Mouse (Mus musculus): ENCODE data around the gene Mlana. TPM values are rescaled to one million over a fixed set of nuclear protein-coding genes. Genes with fewer than 3 reads are reported as not detected.

The Mlana gene
- polyA plus RNA-seq, 1 experiment from 2014 or later, result not detected

DNA sequence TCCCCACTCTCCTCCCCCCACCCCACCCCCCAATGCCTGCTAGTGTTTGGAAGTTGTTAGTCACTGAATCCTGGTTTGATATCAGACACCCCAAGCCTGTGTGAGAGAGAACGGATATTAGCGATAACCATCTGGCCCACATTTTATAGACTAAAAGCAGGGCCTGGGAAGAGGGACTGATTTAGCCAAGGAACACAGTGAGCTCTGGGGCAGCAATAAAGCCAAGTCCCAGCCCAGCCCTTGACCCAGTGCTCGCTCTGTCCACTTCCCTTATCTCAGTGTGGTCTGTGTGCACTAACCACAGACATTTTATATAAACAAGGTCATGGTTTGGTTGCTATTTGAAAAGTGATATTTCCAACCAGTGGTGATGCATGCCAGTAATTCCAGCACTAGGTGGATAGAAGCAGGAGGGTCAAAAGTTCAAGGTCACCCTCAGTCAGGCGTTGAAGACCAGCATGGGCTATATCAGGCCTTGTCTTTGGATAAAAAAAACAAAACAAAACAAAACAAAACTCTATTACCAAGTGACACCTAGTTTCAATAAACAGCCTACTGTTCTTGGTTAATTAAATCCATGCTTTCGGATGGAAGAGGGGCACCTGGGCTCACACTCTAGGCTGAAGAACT is 30.5 kb upstream of the Mlana start:
- 54% methylated on average over 5 of the region's 5 CpGs for WGBS
- Histone ChIP-seq H3K9me3 (ENCODE audit: control insufficient read depth, low read length) (no peaks in the 10 kb centered on the region), H3K27me3 (ENCODE audit: control insufficient read depth, insufficient read depth, low read length) (no peaks in the 10 kb centered on the region), H3K36me3 (ENCODE audit: control insufficient read depth, insufficient read depth, low read length) (no peaks in the 10 kb centered on the region), H3K4me2 (ENCODE audit: low read depth, severe bottlenecking) (no peak overlapping the region), H3K4me3 (ENCODE audit: low read depth, low read length) (no peak overlapping the region), H3K4me1 (ENCODE audit: control insufficient read depth, insufficient read depth, low read length) (peaks cover 5% of the 10 kb centered on the region; the same call in 1 of the 2 replicates), H3K9ac (ENCODE audit: low read length) (no peak overlapping the region), H3K27ac (replicated peaks; ENCODE audit: low read depth, low read length) (no peak overlapping the region)
- no peak for DNase-seq (ENCODE audit: low spot score)
- ATAC-seq (ENCODE audit: insufficient number of reproducible peaks, low FRiP score, low TSS enrichment, low read depth), result no peak

- Histone ChIP-seq H3K4me3 (ENCODE audit: low read depth, low read length) (no peak overlapping the region), H3K4me1 (ENCODE audit: control insufficient read depth, insufficient read depth, low read length) (peaks cover 5% of the 10 kb centered on the region; the same call in 1 of the 2 replicates), H3K9ac (ENCODE audit: low read length) (no peak overlapping the region), H3K27ac (replicated peaks; ENCODE audit: low read depth, low read length) (no peak overlapping the region), H3K27me3 (ENCODE audit: control insufficient read depth, insufficient read depth, low read length) (no peaks in the 10 kb centered on the region), H3K36me3 (ENCODE audit: control insufficient read depth, insufficient read depth, low read length) (no peaks in the 10 kb centered on the region), H3K4me2 (ENCODE audit: low read depth, severe bottlenecking) (no peak overlapping the region), H3K9me3 (ENCODE audit: control insufficient read depth, low read length) (no peaks in the 10 kb centered on the region)
- no peak for DNase-seq (ENCODE audit: low spot score)
- WGBS, result 89% methylated on average over 7 of the region's 7 CpGs
- no peak for ATAC-seq (ENCODE audit: insufficient number of reproducible peaks, low FRiP score, low TSS enrichment, low read depth)
Measured at GRCm38 (mm10) chr19:29668135-29668534, 29.5 kb upstream of the Mlana start.

DNA sequence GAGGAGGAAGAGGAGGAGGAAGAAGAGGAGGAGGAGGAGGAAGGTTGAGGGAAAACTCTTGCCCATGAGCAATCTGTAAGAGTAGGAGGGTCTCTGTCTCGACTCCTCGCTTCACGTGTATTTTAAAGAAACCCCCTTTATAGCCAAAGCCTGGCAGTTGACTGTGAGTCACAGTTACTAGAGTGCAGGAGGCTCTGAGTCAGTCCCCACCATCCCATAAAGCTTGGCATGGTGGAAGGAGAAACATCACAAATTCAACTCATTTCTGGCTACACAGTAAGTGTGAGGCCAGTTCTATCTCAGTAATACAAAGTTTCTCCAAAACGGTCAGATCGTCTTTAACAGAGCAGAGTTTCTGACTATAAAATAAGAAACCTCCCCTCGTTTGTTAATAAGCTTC is 27.4 kb upstream of the Mlana start:
- Histone ChIP-seq H3K4me2 (ENCODE audit: low read depth, severe bottlenecking) (no peak overlapping the region), H3K4me1 (ENCODE audit: control insufficient read depth, insufficient read depth, low read length) (peaks cover 5% of the 10 kb centered on the region; the same call in 1 of the 2 replicates), H3K27ac (replicated peaks; ENCODE audit: low read depth, low read length) (no peak overlapping the region), H3K4me3 (ENCODE audit: low read depth, low read length) (no peak overlapping the region), H3K9me3 (ENCODE audit: control insufficient read depth, low read length) (no peaks in the 10 kb centered on the region), H3K9ac (ENCODE audit: low read length) (no peak overlapping the region), H3K27me3 (ENCODE audit: control insufficient read depth, insufficient read depth, low read length) (no peaks in the 10 kb centered on the region), H3K36me3 (ENCODE audit: control insufficient read depth, insufficient read depth, low read length) (no peaks in the 10 kb centered on the region)
- 87% methylated on average over 6 of the region's 6 CpGs for WGBS
- DNase-seq (ENCODE audit: low spot score) (no peak), ATAC-seq (ENCODE audit: insufficient number of reproducible peaks, low FRiP score, low TSS enrichment, low read depth) (no peak)

DNA sequence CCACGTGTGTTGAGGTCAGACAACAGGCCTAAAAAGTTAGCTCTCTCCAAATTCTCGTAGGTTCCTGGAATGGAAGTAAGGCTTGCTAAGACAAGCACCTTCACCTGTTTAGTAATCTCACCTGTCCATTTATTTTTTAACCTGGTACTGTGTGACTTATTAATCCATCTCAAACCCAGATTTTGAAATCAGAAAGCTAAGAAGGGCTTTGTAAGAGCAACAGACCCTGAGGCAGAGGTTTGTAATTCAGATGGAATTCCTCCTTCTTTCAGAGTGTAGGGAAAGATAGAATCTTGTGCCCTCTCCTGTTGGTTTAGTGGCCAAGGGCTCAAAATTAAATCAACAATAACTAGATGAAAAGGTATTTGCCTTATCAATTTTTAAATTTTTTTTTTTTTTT is 26.5 kb upstream of the Mlana start:
- 79% methylated on average over 2 of the region's 2 CpGs for WGBS
- Histone ChIP-seq H3K4me3 (ENCODE audit: low read depth, low read length) (no peak overlapping the region), H3K27me3 (ENCODE audit: control insufficient read depth, insufficient read depth, low read length) (no peaks in the 10 kb centered on the region), H3K9ac (ENCODE audit: low read length) (no peak overlapping the region), H3K9me3 (ENCODE audit: control insufficient read depth, low read length) (no peaks in the 10 kb centered on the region), H3K27ac (replicated peaks; ENCODE audit: low read depth, low read length) (no peak overlapping the region), H3K36me3 (ENCODE audit: control insufficient read depth, insufficient read depth, low read length) (no peaks in the 10 kb centered on the region), H3K4me1 (ENCODE audit: control insufficient read depth, insufficient read depth, low read length) (peaks cover 5% of the 10 kb centered on the region; the same call in 1 of the 2 replicates), H3K4me2 (ENCODE audit: low read depth, severe bottlenecking) (no peak overlapping the region)
- no peak for DNase-seq (ENCODE audit: low spot score)
- ATAC-seq (ENCODE audit: insufficient number of reproducible peaks, low FRiP score, low TSS enrichment, low read depth), result no peak

DNA sequence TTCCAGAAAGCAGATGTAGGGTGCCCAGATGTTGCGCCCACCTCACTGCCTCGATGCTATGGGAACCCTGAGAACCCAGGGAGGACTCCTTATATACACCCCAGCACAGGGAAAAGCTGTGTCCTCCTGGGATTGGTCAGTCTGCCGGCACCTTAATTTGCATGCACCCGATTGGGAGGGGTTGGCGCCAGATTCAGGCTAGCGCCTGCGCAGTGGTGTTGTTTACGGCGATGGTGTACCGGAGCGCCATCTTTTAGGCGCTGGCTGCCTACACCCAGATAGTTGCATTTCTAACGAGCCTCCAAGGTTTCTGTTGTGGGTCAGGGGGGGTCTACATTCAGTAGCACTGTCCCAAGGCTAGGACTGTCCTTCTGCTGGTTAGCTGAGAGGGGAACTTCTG is 25.0 kb upstream of the Mlana start:
- H3K27ac ChIP-seq (replicated peaks; ENCODE audit: low read depth, low read length), result no peak overlapping the region
- no peaks in the 10 kb centered on the region for H3K9me3 ChIP-seq (ENCODE audit: control insufficient read depth, low read length)
- H3K27me3 ChIP-seq (ENCODE audit: control insufficient read depth, insufficient read depth, low read length), result no peaks in the 10 kb centered on the region
- no peak overlapping the region for H3K9ac ChIP-seq (ENCODE audit: low read length)
- H3K36me3 ChIP-seq (ENCODE audit: control insufficient read depth, insufficient read depth, low read length), result no peaks in the 10 kb centered on the region
- DNase-seq (ENCODE audit: low spot score), result no peak
- H3K4me3 ChIP-seq (ENCODE audit: low read depth, low read length), result no peak overlapping the region
- no peaks in the 10 kb centered on the region for H3K4me1 ChIP-seq (ENCODE audit: control insufficient read depth, insufficient read depth, low read length)
- H3K4me2 ChIP-seq (ENCODE audit: low read depth, severe bottlenecking), result no peak overlapping the region
- no peak for ATAC-seq (ENCODE audit: insufficient number of reproducible peaks, low FRiP score, low TSS enrichment, low read depth)
- WGBS, result 94% methylated on average over 13 of the region's 13 CpGs

DNA sequence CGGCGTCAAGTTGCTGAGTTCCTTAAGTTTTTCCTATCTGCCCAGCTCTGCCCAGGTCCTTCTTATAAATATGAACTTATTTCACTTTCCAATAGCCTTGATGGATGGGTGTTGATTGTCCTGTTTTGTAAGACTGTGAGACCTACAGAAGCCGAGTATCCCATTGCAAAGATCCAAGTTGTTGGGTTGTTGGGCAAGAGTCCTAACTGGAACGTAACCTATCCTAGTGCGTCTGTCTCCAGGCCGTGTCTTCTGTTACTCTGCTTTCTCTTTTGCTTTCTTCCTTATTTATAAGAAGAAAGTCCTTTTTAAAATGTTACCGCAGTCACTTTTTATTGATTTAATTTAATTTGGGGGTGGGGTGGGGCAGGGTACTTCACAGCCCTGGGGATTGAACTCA is 22.7 kb upstream of the Mlana start:
- Histone ChIP-seq H3K36me3 (ENCODE audit: control insufficient read depth, insufficient read depth, low read length) (no peaks in the 10 kb centered on the region), H3K4me1 (ENCODE audit: control insufficient read depth, insufficient read depth, low read length) (no peaks in the 10 kb centered on the region), H3K27ac (replicated peaks; ENCODE audit: low read depth, low read length) (no peak overlapping the region), H3K4me2 (ENCODE audit: low read depth, severe bottlenecking) (no peak overlapping the region), H3K9ac (ENCODE audit: low read length) (no peak overlapping the region), H3K4me3 (ENCODE audit: low read depth, low read length) (no peak overlapping the region), H3K27me3 (ENCODE audit: control insufficient read depth, insufficient read depth, low read length) (no peaks in the 10 kb centered on the region), H3K9me3 (ENCODE audit: control insufficient read depth, low read length) (no peaks in the 10 kb centered on the region)
- DNase-seq (ENCODE audit: low spot score) (no peak), ATAC-seq (ENCODE audit: insufficient number of reproducible peaks, low FRiP score, low TSS enrichment, low read depth) (no peak)
- whole genome bisulfite sequencing, result 94% methylated on average over 7 of the region's 7 CpGs

DNA sequence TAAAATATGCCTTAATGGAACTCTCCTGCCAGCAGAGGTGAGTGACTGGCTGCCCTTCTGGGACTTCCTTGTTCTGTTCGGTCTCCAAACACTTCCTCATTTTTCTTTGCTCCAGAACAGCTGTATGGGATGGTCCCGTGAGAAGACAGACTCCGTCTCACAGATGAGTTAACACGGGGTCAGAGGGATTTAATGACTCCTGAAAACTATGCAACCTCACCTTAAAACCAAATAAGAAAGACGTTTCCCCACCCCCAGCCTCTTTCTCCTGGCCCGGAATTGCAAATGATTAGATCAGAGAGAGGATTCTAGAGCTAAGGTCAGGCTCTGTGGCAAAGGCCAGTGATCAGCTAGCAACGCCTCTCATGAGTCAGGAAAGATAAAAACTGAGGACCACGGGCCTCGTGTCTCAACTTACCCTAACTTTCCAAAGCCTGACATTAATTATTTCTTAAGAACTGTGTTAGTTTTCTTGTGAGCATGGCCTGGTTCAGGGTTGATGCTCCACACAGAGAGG is 22.0 kb upstream of the Mlana start:
- 64% methylated on average over 9 of the region's 9 CpGs for WGBS
- ATAC-seq (ENCODE audit: insufficient number of reproducible peaks, low FRiP score, low TSS enrichment, low read depth) (no peak), DNase-seq (ENCODE audit: low spot score) (no peak)
- no peak overlapping the region for H3K9ac ChIP-seq (ENCODE audit: low read length)
- no peaks in the 10 kb centered on the region for H3K36me3 ChIP-seq (ENCODE audit: control insufficient read depth, insufficient read depth, low read length)
- no peak overlapping the region for H3K27ac ChIP-seq (replicated peaks; ENCODE audit: low read depth, low read length)
- no peaks in the 10 kb centered on the region for H3K4me1 ChIP-seq (ENCODE audit: control insufficient read depth, insufficient read depth, low read length)
- no peak overlapping the region for H3K4me3 ChIP-seq (ENCODE audit: low read depth, low read length)
- H3K27me3 ChIP-seq (ENCODE audit: control insufficient read depth, insufficient read depth, low read length), result no peaks in the 10 kb centered on the region
- H3K9me3 ChIP-seq (ENCODE audit: control insufficient read depth, low read length), result no peaks in the 10 kb centered on the region
- no peak overlapping the region for H3K4me2 ChIP-seq (ENCODE audit: low read depth, severe bottlenecking)

DNA sequence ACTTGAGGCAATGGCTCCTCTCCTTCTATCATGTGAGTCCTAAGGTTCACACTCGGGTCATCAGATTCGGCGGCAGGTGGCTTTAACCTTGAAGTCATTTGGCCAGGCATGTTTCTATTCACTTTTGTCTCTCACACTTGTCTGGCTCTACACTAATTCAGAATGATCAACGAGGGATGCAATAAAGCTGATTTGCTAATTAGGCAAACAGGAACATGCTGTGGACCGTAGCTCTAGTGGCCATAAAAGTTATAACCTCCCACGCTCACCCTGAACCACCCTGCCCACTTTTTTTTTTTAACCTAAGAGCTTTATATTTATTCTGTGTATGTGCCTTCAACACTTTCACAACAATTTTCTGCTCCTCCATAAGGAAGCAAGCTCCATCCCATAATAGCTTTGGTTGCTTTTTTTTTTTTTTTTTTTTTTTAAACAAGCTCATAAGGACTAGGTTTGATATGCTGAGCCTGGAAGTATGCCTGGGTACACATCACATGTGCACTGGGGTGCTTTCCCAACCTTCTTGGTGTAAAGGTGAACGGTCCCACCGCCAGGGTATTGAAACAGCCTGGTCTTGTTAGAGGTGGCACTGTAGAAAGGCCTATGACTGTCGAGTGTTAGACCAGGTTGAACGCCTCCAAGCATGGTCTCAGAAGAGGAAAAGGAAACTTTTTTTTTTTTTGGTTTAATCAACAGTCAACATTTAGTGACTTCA is 21.0 kb upstream of the Mlana start:
- no peak overlapping the region for H3K4me2 ChIP-seq (ENCODE audit: low read depth, severe bottlenecking)
- ATAC-seq (ENCODE audit: insufficient number of reproducible peaks, low FRiP score, low TSS enrichment, low read depth) (no peak), DNase-seq (ENCODE audit: low spot score) (no peak)
- H3K4me1 ChIP-seq (ENCODE audit: control insufficient read depth, insufficient read depth, low read length), result no peaks in the 10 kb centered on the region
- H3K9ac ChIP-seq (ENCODE audit: low read length), result no peak overlapping the region
- H3K27ac ChIP-seq (replicated peaks; ENCODE audit: low read depth, low read length), result no peak overlapping the region
- no peak overlapping the region for H3K4me3 ChIP-seq (ENCODE audit: low read depth, low read length)
- 64% methylated on average over 10 of the region's 10 CpGs for WGBS
- H3K36me3 ChIP-seq (ENCODE audit: control insufficient read depth, insufficient read depth, low read length), result no peaks in the 10 kb centered on the region
- H3K27me3 ChIP-seq (ENCODE audit: control insufficient read depth, insufficient read depth, low read length), result no peaks in the 10 kb centered on the region
- no peaks in the 10 kb centered on the region for H3K9me3 ChIP-seq (ENCODE audit: control insufficient read depth, low read length)
